Mouse (Mus musculus) heart, embryonic 14.5 days (tissue): ENCODE results near the gene Ccdc136. TPM values are rescaled to one million over a fixed set of nuclear protein-coding genes. Genes with fewer than 3 reads are reported as not detected.
"Not testable (repeated sequence)": the region's sequence is repeated elsewhere in the genome, so short reads cannot be mapped to it uniquely, and the experiment has no call there.

ENCODE experiments used
- ATAC-seq: fragments of 200-750 bp; cut with Nextera tagmentation; 2 replicates; pipeline ENCODE4 v1.8.0; 2017; ENCODE audit warnings: low read depth, moderate TSS enrichment; ENCODE audit not compliant: insufficient number of reproducible peaks, insufficient read depth, low FRiP score
- H3K27ac ChIP-seq, 2 experiments: fragments of 200-500 bp in 1 of 2; fragments of 300-500 bp in 1 of 2; sonication (generic) in 1 of 2; replicated peaks in 1 of 2; 2 replicates each; pipeline ENCODE4 v1.5.1; 2012 to 2014; ENCODE audit warnings: low read depth in 2 of 2, low read length in 2 of 2, control low read depth in 1 of 2, mild to moderate bottlenecking in 1 of 2, mixed read lengths in 1 of 2; ENCODE audit not compliant: control insufficient read depth in 1 of 2, insufficient read depth in 1 of 2
- H3K27me3 ChIP-seq: fragments of 300-500 bp; sonication (generic); 2 replicates; pipeline ENCODE4 v1.6.1; 2014; ENCODE audit warnings: mild to moderate bottlenecking, low read length, control low read depth; ENCODE audit not compliant: control insufficient read depth, insufficient read depth
- H3K36me3 ChIP-seq: fragments of 300-500 bp; sonication (generic); 2 replicates; pipeline ENCODE4 v1.6.1; 2014; ENCODE audit warnings: mild to moderate bottlenecking, control low read depth, low read length, mixed read lengths; ENCODE audit not compliant: control insufficient read depth, insufficient read depth
- H3K4me1 ChIP-seq, 2 experiments: fragments of 200-500 bp in 1 of 2; fragments of 300-500 bp in 1 of 2; sonication (generic) in 1 of 2; 2 replicates each; pipeline ENCODE4 v1.6.1; 2012 to 2014; ENCODE audit warnings: low read length in 2 of 2, control low read depth in 1 of 2, mixed read lengths in 1 of 2; ENCODE audit not compliant: control insufficient read depth in 2 of 2, insufficient read depth in 2 of 2
- H3K4me2 ChIP-seq: fragments of 300-500 bp; sonication (generic); 2 replicates; pipeline ENCODE4 v1.6.1; 2014; ENCODE audit warnings: mild to moderate bottlenecking, low read length
- H3K4me3 ChIP-seq, 2 experiments: fragments of 200-500 bp in 1 of 2; fragments of 300-500 bp in 1 of 2; sonication (generic) in 1 of 2; 2 replicates each; pipeline ENCODE4 v1.5.1; 2012 to 2014; ENCODE audit warnings: low read length in 2 of 2, mild to moderate bottlenecking in 2 of 2, control low read depth in 1 of 2, low read depth in 1 of 2, moderate library complexity in 1 of 2; ENCODE audit not compliant: control insufficient read depth in 1 of 2, insufficient read depth in 1 of 2
- H3K9ac ChIP-seq: fragments of 300-500 bp; sonication (generic); 2 replicates; pipeline ENCODE4 v1.6.1; 2014; ENCODE audit warnings: mild to moderate bottlenecking, low read length
- H3K9me3 ChIP-seq: fragments of 300-500 bp; sonication (generic); 2 replicates; pipeline ENCODE4 v1.6.1; 2016; ENCODE audit warnings: low read length, control low read depth; ENCODE audit not compliant: control insufficient read depth
- WGBS: fragments of 180-500 bp; shearing (Covaris S2); extraction: QIAGEN DNeasy Blood & Tissue Kit; methylation state at CpG from one replicate; pipeline ENCODE4 v1.1.7; 2014; 5-methylcytosine and 5-hydroxymethylcytosine counted together
- polyA plus RNA-seq: library from polyadenylated mRNA; unstranded; fragments of >200 nt; fragmentation: Nextera tagmentation; extraction: Ambion mirVana; gene quantifications from 2 replicates; pipeline ENCODE4 v1.2.1, GENCODE M21; 2014

Ccdc136 gene
- polyA plus RNA-seq, 1 experiment from 2014 or later, result 30.8 TPM

DNA sequence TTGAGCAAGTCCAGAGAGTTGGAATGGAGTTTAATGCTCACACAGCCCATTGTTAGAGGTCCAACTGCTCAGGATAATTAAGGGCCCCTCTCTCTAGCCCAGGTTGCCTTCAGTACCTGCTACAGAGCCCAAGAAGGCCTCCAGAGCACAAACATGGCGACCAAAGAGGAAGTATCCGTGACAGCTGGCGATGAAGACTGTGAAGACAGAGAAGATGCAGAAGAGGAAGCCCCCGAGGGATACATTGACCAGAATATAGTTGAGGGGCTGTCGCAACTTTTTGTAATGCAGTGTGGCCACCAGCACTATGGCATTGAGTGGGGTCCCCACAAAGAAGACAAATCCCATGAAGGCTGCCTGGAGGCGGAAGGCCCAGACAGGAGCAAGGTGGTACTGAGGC, 16.2 kb upstream of the Ccdc136 start:
- no peaks in the 10 kb centered on the region for H3K27me3 ChIP-seq
- no peak overlapping the region for H3K4me2 ChIP-seq
- H3K27ac ChIP-seq, result no peak overlapping the region
- H3K9me3 ChIP-seq, result no peaks in the 10 kb centered on the region
- no peak overlapping the region for H3K4me3 ChIP-seq
- H3K9ac ChIP-seq, result no peak overlapping the region
- ATAC-seq, result no peak
- H3K36me3 ChIP-seq, result peaks cover 37% of the 10 kb centered on the region
- WGBS, result 88% methylated on average over 6 of the region's 6 CpGs
- H3K4me1 ChIP-seq, result peaks cover 0 to 2% of the 10 kb centered on the region in 2 experiments; a peak in 1 of 4 replicates

DNA sequence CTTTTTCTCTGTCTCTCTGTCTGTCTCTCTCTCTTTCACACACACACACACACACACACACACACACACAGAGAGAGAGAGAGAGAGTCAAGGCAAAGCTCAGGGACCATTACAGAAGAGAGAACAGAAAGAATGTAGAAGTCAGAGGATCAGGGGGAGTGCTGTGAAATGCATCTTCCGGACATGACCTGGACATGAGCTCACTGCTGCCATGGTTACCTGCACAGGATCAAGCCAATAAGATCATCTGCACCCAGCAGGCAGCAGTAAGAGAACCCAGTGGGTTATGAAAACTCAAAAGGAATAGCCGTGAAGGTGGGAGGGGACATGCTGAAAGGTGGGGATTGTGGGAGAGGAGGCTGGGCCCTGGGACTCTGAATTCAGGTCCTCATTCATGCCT, 13.7 kb upstream of the Ccdc136 start:
- 54% methylated on average over 2 of the region's 2 CpGs for WGBS

DNA sequence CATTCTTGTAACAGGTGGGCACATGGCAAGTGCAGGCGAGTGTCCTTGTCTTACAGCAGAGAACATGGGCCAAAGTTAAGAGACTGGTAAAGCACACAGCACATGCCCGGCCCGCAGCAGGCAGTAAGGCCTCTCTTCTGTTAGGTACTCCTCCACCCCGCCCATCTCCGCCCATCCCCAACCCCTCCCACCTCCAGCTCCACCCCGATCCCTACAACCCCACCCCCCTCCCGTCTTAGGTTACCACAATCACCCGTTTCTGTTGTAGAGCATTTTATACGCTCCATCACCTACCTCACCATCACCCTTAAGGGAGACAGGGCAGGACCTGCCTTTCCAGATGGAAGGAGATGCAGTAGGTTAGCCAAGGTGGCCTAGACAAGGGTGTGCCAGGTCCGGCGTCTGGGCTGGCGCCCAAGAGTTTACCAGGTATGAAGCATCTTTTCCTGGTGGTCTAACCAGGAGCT, 8.0 kb upstream of the Ccdc136 start, which contains the start of gene Opn1sw:
Gene Opn1sw (minus strand): TSS at position 417 of the 467 bp plus-strand sequence.
- Histone ChIP-seq H3K9me3 (no peaks in the 10 kb centered on the region), H3K4me1 (peaks cover 8 to 12% of the 10 kb centered on the region in 2 experiments), H3K27ac (peak within 1 kb of the TSS; percentile 36 to 55; a peak in 2 of 4 replicates), H3K27me3 (no peaks in the 10 kb centered on the region), H3K4me3 (peak within 1 kb of the TSS; percentile 39 to 52), H3K9ac (peak within 1 kb of the TSS; percentile 47), H3K4me2 (peak within 1 kb of the TSS; percentile 63), H3K36me3 (no peaks in the 10 kb centered on the region)
- ATAC-seq, result peak; percentile 64
- WGBS, result 3% methylated on average over 12 of the region's 12 CpGs

More for the DNA sequence above, 13.7 kb upstream of the Ccdc136 start:
- ATAC-seq, result no peak
- Histone ChIP-seq H3K9me3 (no peaks in the 10 kb centered on the region), H3K27me3 (no peaks in the 10 kb centered on the region), H3K9ac (no peak overlapping the region), H3K4me3 (no peak overlapping the region), H3K4me2 (no peak overlapping the region), H3K4me1 (peaks cover 2 to 4% of the 10 kb centered on the region in 2 experiments; a peak in 3 of 4 replicates), H3K27ac (no peak overlapping the region), H3K36me3 (peaks cover 12% of the 10 kb centered on the region)

DNA sequence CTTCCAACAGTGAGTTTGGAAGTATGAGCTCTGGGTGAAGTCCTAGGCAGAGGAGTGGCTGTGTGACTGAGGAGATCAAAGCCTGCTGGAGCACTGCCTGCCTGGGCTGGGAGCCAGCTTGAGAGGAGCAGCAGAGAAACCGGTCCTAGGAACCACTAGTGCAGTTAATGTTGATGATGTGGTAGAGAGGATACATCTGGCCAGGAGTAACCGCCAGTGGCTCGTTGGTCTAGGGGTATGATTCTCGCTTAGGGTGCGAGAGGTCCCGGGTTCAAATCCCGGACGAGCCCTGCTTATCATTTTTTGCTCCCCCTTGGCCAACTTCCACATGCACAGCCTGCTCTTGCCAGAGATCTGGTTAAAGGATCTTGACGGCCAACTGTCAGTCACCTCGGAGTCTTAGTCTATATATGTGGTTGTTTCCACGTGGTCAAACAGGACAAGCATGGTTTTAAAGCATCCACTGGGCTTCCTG, 7.5 kb upstream of the Ccdc136 start:
- H3K4me3 ChIP-seq, result peak overlapping the region; percentile 39 to 52
- H3K4me1 ChIP-seq, result peaks cover 8 to 12% of the 10 kb centered on the region in 2 experiments
- no peaks in the 10 kb centered on the region for H3K36me3 ChIP-seq
- H3K4me2 ChIP-seq, result peak overlapping the region; percentile 63
- H3K27ac ChIP-seq, result peak overlapping the region; percentile 36 to 55; a peak in 2 of 4 replicates
- peak; percentile 88 for ATAC-seq
- WGBS, result 8% methylated on average over 11 of the region's 11 CpGs
- H3K9me3 ChIP-seq, result no peaks in the 10 kb centered on the region
- no peaks in the 10 kb centered on the region for H3K27me3 ChIP-seq
- peak overlapping the region; percentile 47; the same call in 1 of the 2 replicates for H3K9ac ChIP-seq

DNA sequence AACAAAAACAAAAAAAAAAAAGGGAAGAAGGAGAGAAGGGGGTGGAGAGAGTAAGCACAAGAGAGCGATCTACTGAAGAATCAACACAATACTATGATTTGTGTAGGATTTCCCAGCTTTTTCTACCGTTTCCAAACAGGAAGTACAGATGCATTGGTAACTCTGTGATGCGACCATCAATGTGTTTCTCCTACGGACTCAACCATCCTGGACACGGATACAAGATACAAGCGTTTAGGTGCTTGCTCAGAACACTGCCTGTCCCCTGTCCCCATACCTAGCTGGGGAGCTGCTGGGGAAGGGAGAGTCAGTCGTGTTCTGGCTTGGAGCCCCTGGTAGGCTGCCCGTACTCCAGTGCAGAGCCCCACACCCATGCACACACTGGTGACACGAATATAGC, 6.7 kb upstream of the Ccdc136 start:
- no peaks in the 10 kb centered on the region for H3K9me3 ChIP-seq
- peaks cover 7 to 12% of the 10 kb centered on the region in 2 experiments for H3K4me1 ChIP-seq
- H3K4me2 ChIP-seq, result no peak overlapping the region
- H3K4me3 ChIP-seq, result no peak overlapping the region
- H3K9ac ChIP-seq, result no peak overlapping the region
- 0 out of 2 replicates have a peak, but pooled peaks cover 4% of the 10 kb centered on the region for H3K27me3 ChIP-seq
- no peaks in the 10 kb centered on the region for H3K36me3 ChIP-seq
- no peak for ATAC-seq
- H3K27ac ChIP-seq, result no peak overlapping the region
- WGBS, result 53% methylated on average over 9 of the region's 9 CpGs

DNA sequence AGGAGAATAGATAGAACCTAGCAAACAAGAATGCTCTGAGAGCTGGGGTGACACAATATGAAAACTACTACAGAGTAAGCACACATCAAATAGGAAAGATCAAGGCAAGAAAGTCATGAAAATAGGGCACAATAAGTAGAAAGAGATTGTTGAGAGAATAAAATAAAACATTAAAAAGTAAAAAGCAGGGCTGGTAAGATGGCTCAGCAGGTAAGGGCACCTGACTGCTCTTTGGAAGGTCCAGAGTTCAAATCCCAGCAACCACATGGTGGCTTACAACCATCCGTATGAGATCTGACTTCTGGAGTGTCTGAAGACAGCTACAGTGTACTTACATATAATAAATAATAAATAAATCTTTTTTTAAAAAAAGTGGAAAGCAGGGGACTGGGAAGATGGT, 5.6 kb upstream of the Ccdc136 start:
- 84% methylated on average over 1 of the region's 1 CpGs for WGBS
- not testable (repeated sequence) for H3K4me2 ChIP-seq, H3K36me3 ChIP-seq, ATAC-seq, H3K9me3 ChIP-seq, H3K4me3 ChIP-seq, H3K9ac ChIP-seq, H3K27ac ChIP-seq
- Histone ChIP-seq H3K4me1 (peaks cover 9 to 20% of the 10 kb centered on the region in 2 experiments), H3K27me3 (0 out of 2 replicates have a peak, but pooled peaks cover 11% of the 10 kb centered on the region)

DNA sequence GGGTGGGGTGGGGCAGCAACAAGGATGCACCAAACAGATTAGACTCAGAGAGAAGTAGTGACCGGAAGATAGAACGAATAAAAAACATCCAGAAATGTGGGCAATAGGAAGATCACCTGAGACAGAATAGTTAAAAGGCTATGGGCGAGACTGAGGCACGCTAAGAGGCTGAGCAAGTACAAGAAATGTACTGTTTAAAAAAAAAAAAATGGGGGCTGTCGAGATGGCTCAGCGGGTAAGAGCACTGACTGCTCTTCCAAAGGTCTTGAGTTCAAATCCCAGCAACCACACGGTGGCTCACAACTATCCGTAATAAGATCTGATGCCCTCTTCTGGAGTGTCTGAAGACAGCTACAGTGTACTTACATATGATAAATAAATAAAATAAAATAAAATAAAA, 4.9 kb upstream of the Ccdc136 start:
- not testable (repeated sequence) for H3K9me3 ChIP-seq, H3K36me3 ChIP-seq, ATAC-seq, H3K4me3 ChIP-seq, H3K9ac ChIP-seq, H3K4me2 ChIP-seq, H3K27ac ChIP-seq
- 68% methylated on average over 8 of the region's 8 CpGs for WGBS
- H3K4me1 ChIP-seq, result peaks cover 12 to 27% of the 10 kb centered on the region in 2 experiments
- H3K27me3 ChIP-seq, result 0 out of 2 replicates have a peak, but pooled peaks cover 11% of the 10 kb centered on the region

DNA sequence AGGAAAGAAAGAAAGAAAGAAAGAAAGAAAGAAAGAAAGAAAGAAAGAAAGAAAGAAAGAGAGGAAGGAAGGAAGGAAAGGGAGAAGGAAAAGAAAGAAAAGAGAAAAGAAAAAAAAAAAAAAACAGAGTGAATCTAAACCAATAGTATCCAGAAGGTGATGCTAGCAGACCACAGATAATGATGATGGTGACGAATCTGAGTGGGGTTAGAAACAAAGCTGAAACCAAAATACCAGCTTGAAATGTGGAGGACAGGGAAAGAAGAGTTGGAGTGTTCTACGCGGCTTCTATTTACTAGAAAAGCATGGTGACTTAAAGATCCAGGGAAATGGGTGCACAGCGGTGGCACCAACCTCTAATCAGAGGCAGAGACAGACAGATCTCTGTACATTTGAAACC, 4.3 kb upstream of the Ccdc136 start:
- Histone ChIP-seq H3K4me3 (no peak overlapping the region), H3K4me2 (no peak overlapping the region), H3K27ac (no peak overlapping the region), H3K36me3 (no peaks in the 10 kb centered on the region), H3K9ac (no peak overlapping the region), H3K27me3 (0 out of 2 replicates have a peak, but pooled peaks cover 11% of the 10 kb centered on the region), H3K4me1 (peaks cover 11 to 27% of the 10 kb centered on the region in 2 experiments), H3K9me3 (no peaks in the 10 kb centered on the region)
- no peak for ATAC-seq
- 60% methylated on average over 4 of the region's 4 CpGs for WGBS
